Mouse (Mus musculus) adrenal gland, adult 18-20 months (tissue): ENCODE measurements around the gene Wdr73. TPM values are rescaled to one million over a fixed set of nuclear protein-coding genes. Genes with fewer than 3 reads are reported as not detected.
"Not testable (repeated sequence)": the region's sequence is repeated elsewhere in the genome, so short reads cannot be mapped to it uniquely, and the experiment has no call there.

Experiments
- DNase-seq, 2 experiments: peaks; one replicate each; pipeline ENCODE4 v3.0.0; 2021 to 2022; ENCODE audit warnings: low spot score in 2 of 2
- long read RNA-seq, 2 experiments: library from polyadenylated mRNA; stranded (forward); transcript quantifications; one replicate each; pipeline ENCODE4 v2.0.0; 2021
- total RNA-seq, 2 experiments: library from RNA; stranded (reverse); gene quantifications; 1 replicate in 1 of 2; 2 replicates in 1 of 2; pipeline ENCODE4 v1.2.3; 2021

The Wdr73 gene
- 10 to 100 TPM; 12.6 to 15.6 TPM for total RNA-seq
- long read RNA-seq, experiment 1, transcript Wdr73-201 (8 exons, 2,114 nt), result major isoform, 7 of 11 reads
- long read RNA-seq, experiment 1, partial matches to known transcripts, result 1 of 11 reads
- long read RNA-seq, experiment 1, other reads (novel, unspliced or antisense), result 1 of 11 reads
- long read RNA-seq, experiment 2, transcript Wdr73-201 (8 exons, 2,114 nt), result major isoform, 20 of 32 reads
- long read RNA-seq, experiment 2, transcript Wdr73-205 (7 exons, 2,549 nt), result minor isoform, 5 of 32 reads
- long read RNA-seq, experiment 2, partial matches to known transcripts, result 1 of 32 reads
- long read RNA-seq, experiment 2, other reads (novel, unspliced or antisense), result 5 of 32 reads

GRCm38 (mm10) chr7:80900944-80901501 is at the start of gene Wdr73:
Gene Wdr73 (minus strand): TSS chr7:80901269.
- DNase-seq, result peak; percentile 83 to 87

GRCm38 (mm10) chr7:80947445-80948350 is 46.6 kb upstream of the Wdr73 start, which contains the start of gene Sec11a:
Gene Sec11a (minus strand): TSS chr7:80947780.
- peak; percentile 87 to 91 for DNase-seq

- no peak for DNase-seq
Observed at GRCm38 (mm10) chr7:80939808-80940207, 38.7 kb upstream of the Wdr73 start.

GRCm38 (mm10) chr7:80937304-80937666 is 36.2 kb upstream of the Wdr73 start:
- DNase-seq, result not testable (repeated sequence)

- not testable (repeated sequence) for DNase-seq
Observed at GRCm38 (mm10) chr7:80936617-80937303, 35.7 kb upstream of the Wdr73 start.

GRCm38 (mm10) chr7:80935834-80936233 is 34.8 kb upstream of the Wdr73 start:
- DNase-seq, result no peak

GRCm38 (mm10) chr7:80932777-80933176 is 31.7 kb upstream of the Wdr73 start:
- no peak for DNase-seq

GRCm38 (mm10) chr7:80931618-80932207 is 30.6 kb upstream of the Wdr73 start:
- no peak for DNase-seq

- no peak for DNase-seq
Observed at GRCm38 (mm10) chr7:80923165-80923564, 22.1 kb upstream of the Wdr73 start.

GRCm38 (mm10) chr7:80919647-80920008 is 18.6 kb upstream of the Wdr73 start:
- no peak for DNase-seq

GRCm38 (mm10) chr7:80918982-80919646 is 18.0 kb upstream of the Wdr73 start:
- DNase-seq, result no peak

GRCm38 (mm10) chr7:80917916-80918465 is 16.9 kb upstream of the Wdr73 start:
- no peak for DNase-seq

GRCm38 (mm10) chr7:80912496-80912895 is 11.4 kb upstream of the Wdr73 start:
- no peak for DNase-seq

- no peak for DNase-seq
Observed at GRCm38 (mm10) chr7:80911053-80911452, 10.0 kb upstream of the Wdr73 start.

- peak; percentile 63 to 68 for DNase-seq
Observed at GRCm38 (mm10) chr7:80904921-80905515, 3.9 kb upstream of the Wdr73 start, which contains the start of gene Nmb. Gene Nmb (minus strand): TSS chr7:80905076.

GRCm38 (mm10) chr7:80903625-80904422 is 2.8 kb upstream of the Wdr73 start:
- DNase-seq, result no peak

- DNase-seq, result no peak
Observed at GRCm38 (mm10) chr7:80901541-80902274, 639 bp upstream of the Wdr73 start.

- no peak for DNase-seq
Observed at GRCm38 (mm10) chr7:80897721-80898120, 3.3 kb downstream of the Wdr73 start.
